Mouse (Mus musculus) lung, postnatal 0 days (tissue): Measurements from ENCODE around the gene Hist1h1c.

ENCODE experiments used
- CTCF ChIP-seq: IDR thresholded peaks from 2 replicates; pipeline ENCODE4 v1.5.1; 2016; ENCODE audit warnings: antibody characterized with exemption, mild to moderate bottlenecking
- EP300 ChIP-seq: IDR thresholded peaks from 2 replicates; pipeline ENCODE4 v1.6.1; 2016; ENCODE audit warnings: antibody characterized with exemption, mild to moderate bottlenecking, control low read depth

- TF ChIP-seq CTCF (peak; percentile 84), EP300 (peak; percentile 41; the same call in 1 of the 2 replicates)
These were observed 40.9 kb upstream of the Hist1h1c start for GRCm38 (mm10) chr13:23697491-23698299.
